ENCODE assay signal across 19 mouse cellular contexts in the genomic region with DNA sequence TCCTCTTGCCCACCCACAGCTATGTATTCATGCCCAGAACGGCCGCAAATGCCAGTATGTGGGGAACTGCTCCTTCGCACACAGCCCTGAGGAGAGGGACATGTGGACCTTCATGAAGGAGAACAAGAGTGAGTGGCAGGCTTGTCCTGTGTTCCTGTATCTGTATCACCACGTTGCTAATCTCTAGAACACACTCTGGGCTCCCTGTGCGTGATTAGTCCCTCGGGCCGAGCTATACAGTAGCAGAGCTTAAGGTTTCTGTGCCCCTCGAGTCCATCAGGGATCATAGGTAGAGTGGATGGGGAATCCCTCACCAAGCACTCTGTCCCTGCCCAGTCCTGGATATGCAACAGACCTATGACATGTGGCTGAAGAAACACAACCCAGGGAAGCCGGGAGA.
"Had no signal": no experiment of that assay in that cellular context is flagged by ENCODE, and none has a peak within 500 bp of the region (broad histone marks: within the 10 kb centered on the region; RNA-seq: fewer than 3 reads in every experiment).

No protein-coding gene starts in this region.

- H3K27me3 ChIP-seq: lung, embryonic 15.5 days; neural tube, embryonic 13.5 days; neural tube, embryonic 15.5 days had no signal

- H3K9ac ChIP-seq: lung, embryonic 15.5 days; neural tube, embryonic 13.5 days; neural tube, embryonic 15.5 days had no signal

- H3K9me3 ChIP-seq: lung, embryonic 15.5 days; neural tube, embryonic 13.5 days; neural tube, embryonic 15.5 days had no signal

- H3K4me3 ChIP-seq: lung, embryonic 15.5 days; myocyte; neural tube, embryonic 13.5 days; neural tube, embryonic 15.5 days had no signal

- DNase-seq: lung, adult 2 months; lung, postnatal 14 days; lung, postnatal 4 days; midbrain, embryonic 14.5 days; retina, postnatal 1 day; right cerebral cortex, adult 18-20 months; right cerebral cortex, postnatal 25 days; right cerebral cortex, postnatal 4 days; spleen, adult 18-20 months; thymus, adult 18-20 months; thymus, postnatal 14 days; thymus, postnatal 36 days had no signal

- ATAC-seq: lung, postnatal 0 days; midbrain, embryonic 16.5 days had no signal

- H3K4me2 ChIP-seq: lung, embryonic 15.5 days; midbrain, embryonic 11.5 days; neural tube, embryonic 13.5 days; neural tube, embryonic 15.5 days had no signal

- H3K27ac ChIP-seq: lung, embryonic 15.5 days; neural tube, embryonic 13.5 days; neural tube, embryonic 15.5 days had no signal

- H3K4me1 ChIP-seq: lung, embryonic 15.5 days; neural tube, embryonic 13.5 days; neural tube, embryonic 15.5 days had no signal
